Mouse (Mus musculus): Measurements from ENCODE around the gene Atp8b5.

Atp8b5 gene

DNA sequence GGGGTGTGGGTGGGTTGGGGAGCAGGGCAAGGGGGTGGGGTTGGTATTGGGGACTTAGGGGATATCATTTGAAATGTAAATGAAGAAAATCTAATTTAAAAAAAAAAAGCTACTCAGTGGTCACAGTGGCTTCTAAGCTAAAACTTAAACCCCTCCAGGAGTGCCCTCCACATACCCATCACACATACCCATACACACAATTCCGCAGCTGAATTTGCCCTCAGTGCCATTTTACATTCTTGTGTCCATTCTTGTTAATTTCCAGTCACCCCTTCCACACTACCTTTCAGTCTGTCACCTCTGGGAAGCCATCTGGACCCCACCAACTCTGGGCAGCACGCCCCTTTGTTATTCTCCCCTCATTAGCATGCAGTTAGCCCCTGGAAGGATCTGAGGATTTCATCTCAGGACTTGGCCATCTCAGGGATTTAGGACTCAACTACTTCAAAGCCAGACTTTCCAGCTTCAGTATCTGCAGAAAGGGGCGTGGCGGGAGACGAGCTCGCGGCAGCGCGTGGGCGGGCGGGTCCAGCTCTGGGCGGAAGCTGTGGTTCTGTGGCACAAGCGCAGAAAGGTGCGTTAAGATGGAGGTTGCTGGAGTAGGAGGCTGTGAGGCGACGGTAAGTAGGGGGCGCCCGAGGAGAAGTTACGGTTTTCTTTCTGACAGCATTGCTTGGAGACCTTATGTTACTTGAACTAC is at the start of gene Atp8b5:
TSS of gene Atp8b5 (plus strand) at position 537 of the 700 bp plus-strand sequence.
- DNase-seq (ENCODE audit: extremely low spot score, low read depth, low spot score): peak; percentile 22

DNA sequence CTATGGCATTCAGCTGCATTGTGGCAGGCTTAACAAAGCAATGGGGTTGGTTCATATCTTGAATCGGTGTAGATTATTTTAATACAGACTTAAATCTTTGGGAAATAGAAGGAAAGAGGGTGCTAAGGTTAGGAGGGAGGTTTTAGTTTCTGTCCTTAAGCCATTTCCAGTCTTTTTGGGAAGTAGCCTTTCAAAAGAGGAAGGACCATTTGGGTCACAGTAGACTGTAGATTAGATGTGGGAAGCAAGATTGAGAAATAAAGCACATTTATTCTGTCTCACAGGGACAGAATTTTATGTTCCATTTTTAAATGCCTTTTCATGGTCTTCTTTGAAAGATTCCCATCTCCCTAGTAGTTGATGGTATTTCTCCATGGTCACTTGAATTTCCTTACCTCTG is 49.0 kb upstream of the Atp8b5 start:
- DNase-seq (ENCODE audit: extremely low spot score, low read depth, low spot score): no peak

DNA sequence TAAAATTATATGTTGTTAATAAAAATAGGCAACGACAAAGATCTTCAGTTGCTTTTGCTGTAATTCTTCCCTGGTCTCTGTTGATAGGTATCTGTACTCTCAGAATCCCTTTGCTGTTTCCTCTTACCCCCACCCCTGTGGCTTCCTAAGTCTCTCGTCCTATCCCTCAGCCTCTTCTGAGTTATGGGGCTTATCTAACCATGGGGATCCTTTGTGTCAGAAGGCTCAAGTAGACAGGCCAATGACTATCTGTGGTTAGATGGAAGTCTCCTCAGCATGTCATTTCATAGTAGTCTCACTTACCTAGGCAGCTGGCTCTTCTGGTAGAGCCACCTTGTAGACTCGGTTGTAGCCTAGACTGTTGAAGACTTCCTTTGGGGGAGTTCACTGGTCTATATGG is 35.1 kb upstream of the Atp8b5 start:
- DNase-seq (ENCODE audit: extremely low spot score, low read depth, low spot score): no peak

DNA sequence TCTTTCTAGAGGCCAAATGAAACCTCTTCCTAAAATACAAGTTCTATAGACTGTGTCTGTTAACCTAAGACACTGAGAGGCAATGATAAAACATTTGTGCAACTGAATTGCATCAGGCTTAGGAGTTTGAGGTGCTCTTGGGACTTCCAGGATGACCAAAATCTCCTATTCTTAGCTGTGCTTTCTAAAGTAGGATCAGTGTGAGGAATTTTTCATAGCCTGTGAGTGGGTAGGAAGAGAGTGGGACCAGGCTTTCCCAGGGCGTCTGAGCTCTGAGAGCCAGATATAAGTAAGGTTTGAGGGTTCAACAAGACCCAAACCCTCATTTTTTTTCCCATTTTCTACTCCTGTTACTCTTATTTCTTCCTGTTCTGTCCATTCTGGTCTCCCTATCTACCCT is 34.0 kb upstream of the Atp8b5 start:
- no peak for DNase-seq (ENCODE audit: extremely low spot score, low read depth, low spot score)

DNA sequence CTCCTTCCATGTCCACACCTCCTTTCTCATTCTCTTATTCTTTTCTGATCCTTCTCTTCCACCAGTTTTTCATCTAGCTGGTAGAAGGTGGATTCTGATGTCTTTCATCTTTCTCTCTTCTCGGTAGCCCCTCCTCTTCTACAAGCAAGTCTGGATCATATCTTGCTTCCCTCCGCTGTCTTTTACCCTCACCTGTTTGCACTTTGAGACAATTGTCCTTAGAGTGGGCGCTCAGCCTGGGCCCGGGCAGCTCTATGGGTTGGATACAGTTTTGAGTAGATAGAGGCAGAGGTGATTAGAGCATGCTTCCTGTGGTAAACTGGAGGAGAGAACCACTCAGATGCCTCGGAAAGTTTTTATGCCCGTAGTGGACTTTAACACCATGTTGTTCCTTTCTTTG is 33.5 kb upstream of the Atp8b5 start:
- no peak for DNase-seq (ENCODE audit: extremely low spot score, low read depth, low spot score)

DNA sequence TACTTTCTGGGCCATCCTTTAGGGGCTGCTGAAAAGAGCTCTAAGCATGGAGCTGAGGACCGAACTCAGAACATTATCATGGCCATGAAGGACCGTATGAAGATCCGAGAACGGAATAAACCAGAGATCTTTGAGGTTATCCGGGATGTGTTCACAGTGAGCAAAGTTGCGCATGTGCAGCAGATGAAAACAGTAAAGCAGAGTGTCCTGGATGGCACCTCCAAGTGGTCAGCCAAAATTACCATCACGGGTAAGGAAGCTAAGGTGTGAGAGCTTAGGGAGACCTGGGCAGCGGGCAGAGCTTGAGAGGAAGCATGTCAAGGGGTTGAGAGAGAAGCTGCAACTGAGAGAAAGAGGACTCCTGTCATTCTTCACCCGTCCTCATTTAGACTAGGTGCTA is 30.1 kb upstream of the Atp8b5 start:
- no peak for DNase-seq (ENCODE audit: extremely low spot score, low read depth, low spot score)

DNA sequence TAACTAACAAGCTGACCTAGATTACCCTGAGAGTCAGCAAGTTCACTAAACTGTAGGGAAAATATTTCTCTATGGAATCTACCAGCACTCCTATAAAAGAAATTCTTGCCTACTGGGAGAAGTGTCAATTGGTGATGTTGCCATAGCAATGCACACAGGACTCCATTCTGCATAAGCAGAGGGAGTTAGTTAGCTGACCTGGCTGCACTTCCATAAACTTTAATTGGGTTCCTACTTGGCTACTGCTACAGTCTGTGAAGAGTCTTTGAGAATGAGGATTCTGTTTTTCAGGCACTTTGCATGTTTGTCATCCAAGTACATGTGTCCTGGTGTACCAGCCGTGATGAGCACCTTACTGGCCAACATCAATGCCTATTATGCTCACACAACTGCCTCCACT is 26.2 kb upstream of the Atp8b5 start:
- DNase-seq (ENCODE audit: extremely low spot score, low read depth, low spot score): no peak

DNA sequence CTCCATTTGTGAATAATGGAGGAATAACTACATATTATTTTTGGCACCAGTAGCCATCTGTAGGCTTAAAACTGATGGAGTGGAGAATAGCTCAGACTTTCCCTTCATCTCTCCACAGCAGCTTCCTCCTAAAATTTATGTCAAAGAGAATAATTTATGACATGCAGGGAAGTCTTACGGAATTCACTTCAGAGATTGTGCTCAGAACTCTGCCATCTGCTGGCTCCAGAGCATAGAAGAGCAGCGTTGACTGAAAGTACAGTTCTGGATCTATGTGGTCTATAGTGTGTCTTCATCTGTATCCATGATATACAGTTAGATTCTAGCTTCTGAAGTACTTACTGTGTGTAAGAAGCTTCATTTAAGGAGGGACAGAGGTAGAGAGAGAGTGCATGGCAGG is 22.9 kb upstream of the Atp8b5 start:
- no peak for DNase-seq (ENCODE audit: extremely low spot score, low read depth, low spot score)

DNA sequence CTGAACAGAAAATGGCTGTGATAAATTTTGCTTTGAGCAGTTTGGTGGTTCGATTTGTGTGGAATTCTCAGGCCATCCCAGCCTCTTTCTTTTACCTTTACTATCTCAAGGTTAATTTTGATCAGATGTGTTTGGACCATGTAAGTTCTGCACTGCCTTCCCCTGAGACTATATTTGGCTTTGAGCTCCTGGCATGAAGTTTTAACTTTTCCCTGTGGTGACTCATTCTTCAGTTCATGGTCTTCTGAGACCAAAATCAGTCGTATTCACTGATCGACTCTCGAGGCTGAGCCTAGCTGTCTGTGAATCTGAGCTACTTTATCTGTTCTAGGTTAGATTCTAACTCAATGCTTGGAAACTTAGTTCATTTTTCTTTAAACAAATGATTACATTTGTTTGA is 21.2 kb upstream of the Atp8b5 start:
- no peak for DNase-seq (ENCODE audit: extremely low spot score, low read depth, low spot score)

DNA sequence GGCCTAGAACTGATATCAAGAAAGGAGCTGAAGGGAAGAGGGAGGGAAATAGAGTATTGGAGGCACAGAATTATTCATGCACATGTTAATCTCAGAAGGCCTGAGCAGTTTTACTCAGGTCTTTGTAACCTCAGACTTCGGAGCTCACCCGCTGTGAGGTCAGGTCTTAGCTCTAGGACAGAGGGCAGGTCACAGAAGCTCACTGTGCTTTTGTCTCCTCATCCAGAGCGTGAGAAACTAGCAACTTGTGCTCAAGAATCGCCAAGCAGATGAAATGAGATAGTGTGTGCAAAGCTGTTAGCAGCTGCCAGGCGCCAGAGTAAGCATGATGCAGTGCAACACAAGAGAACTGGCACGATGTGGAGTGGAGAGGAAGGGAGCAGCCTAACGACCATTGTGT is 18.9 kb upstream of the Atp8b5 start:
- DNase-seq (ENCODE audit: extremely low spot score, low read depth, low spot score): no peak

DNA sequence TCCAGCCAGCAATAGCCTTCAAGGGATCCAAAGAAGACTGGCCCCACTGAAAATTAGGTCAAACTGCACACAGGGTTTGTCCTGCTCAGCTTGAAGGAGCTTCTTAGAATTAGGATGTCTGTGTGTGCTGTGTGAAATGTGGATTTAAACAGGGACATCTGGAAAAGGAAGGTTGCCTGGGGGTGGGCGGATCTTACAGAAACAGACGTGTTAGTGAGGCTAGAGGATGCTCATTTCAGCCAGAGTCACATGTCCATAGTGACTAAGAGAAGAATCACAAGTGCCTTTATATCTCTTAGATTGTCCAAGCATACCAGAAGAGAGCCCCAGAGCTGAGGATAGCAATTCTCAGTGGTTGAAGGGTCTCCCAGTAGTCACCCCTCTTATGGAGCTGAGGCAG is 18.1 kb upstream of the Atp8b5 start:
- DNase-seq (ENCODE audit: extremely low spot score, low read depth, low spot score): no peak

DNA sequence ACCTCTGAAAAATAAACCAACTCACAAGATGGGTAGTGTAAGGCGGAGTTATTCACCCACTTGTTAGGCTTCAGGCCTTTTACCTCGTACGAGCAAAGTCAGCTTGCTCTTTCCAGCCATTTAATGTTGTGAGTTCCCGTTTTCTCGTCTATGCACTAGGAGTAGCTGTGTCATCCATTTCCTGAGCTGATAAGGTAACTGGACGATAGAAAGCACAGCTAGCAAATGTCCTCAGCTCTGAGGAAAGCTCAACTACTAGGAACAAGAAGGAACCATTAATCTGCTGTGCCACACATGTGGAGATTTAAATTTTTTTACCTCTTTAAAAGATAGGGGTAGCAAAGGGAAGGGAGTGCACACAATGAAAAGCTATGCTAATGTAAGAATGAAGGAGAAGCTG is 15.7 kb upstream of the Atp8b5 start:
- no peak for DNase-seq (ENCODE audit: extremely low spot score, low read depth, low spot score)

DNA sequence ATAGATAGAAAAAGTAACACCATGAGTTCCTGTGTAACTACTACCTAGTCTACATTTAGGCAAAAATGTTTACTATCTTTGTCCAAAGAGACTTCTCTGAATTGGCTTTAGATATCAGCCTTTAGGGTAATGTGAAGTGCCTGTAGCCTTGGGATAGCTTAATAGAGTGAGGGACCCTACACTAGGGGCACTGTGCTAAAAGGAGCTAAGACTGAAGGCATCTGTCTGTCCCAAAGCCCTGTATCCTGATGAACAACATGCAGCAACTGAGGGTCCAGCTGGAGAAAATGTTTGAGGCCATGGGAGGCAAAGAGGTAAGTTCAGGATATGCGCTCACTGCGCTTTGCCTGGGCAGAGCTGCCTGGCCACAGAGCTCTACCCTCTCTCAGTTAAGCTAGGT is 9.9 kb upstream of the Atp8b5 start:
- DNase-seq (ENCODE audit: extremely low spot score, low read depth, low spot score): no peak

DNA sequence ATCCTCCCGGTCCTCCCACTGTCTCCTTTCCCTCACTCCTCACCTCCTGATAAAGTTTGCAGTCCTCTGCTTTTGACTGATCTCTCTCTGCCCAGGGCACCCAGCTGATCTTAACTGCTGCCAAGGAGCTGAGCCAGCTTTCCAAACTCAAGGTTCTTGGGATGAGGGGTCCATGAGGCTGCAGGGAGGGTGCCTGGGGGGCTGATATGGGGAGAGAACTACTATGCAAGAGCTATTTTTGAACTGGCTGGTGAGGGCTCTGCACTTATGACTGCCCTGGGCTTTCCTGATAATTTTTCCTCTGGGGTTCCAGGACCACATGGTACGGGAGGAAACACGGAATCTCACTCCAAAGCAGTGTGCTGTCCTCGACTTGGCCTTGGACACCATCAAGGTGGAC is 8.4 kb upstream of the Atp8b5 start:
- no peak for DNase-seq (ENCODE audit: extremely low spot score, low read depth, low spot score)

DNA sequence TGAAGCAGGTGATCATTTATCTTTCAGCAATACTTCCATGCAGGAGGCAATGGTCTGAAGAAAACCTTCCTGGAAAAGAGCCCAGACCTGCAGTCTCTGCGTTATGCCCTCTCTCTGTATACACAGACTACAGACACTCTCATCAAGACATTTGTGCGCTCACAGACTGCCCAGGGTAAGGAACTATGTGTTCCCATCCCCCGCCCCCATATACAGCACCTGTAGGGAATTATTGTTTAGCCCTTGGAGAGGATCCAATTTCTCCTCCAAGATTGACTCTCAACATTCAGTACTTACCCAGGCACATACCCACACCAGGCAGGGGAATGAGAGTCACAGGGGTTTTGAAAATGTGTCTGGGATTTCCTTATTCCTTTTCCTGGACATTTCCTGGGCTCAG is 7.5 kb upstream of the Atp8b5 start:
- no peak for DNase-seq (ENCODE audit: extremely low spot score, low read depth, low spot score)

DNA sequence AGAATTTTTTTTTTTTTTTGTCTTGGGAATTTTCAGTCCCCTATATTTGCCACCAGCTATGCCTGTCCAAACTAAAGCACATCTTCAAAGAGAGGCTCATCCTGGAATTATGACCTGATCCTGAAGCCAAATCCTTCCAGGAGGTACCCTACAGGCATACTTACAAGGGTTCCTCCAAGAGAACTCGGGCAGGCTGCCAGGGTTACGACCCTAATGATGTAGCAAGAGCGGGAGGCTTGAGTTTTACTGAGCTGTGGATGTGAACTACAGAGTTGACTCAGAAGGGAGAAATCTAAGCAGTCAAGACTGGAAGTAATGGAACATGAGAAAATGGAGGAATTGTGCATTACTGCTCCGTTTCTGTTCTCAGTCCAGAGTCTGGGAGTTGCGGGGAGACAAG is 6.9 kb upstream of the Atp8b5 start:
- DNase-seq (ENCODE audit: extremely low spot score, low read depth, low spot score): no peak

DNA sequence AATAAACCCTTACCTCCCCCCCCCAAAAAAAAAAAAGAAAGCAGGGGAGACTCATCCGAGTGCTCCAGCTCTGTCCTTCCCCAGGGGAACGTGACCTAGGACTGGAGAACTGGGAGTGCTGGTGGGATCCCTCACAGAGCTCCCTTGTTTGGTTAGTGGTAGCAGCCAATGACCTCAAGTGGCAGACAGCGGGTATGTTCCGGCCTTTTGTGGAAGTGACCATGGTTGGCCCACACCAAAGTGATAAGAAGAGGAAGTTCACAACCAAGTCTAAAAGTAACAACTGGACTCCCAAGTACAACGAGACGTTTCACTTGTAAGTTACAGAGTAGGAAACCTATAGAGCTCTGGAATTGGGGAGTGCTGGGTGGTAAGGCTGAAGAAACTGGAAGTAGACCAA is 4.1 kb upstream of the Atp8b5 start:
- DNase-seq (ENCODE audit: extremely low spot score, low read depth, low spot score): no peak

DNA sequence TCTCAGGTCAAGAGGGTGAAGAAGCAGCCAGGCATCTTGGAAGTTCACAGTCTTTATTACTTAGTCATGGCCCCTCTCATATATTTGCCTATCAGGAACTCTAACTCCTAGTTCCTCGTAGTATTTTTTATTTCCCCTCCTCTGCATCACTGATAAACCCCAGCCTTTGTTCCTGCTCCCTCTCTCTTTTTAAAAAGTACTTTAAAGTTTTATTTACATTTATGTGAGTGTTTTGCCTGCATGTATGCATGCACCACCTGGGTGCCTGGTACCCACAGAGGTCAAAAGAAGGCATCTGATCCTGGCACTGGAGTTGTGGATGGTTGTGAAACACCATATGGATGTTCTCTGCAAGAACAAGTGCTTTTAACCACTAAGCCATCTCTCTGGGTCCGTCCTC is 813 bp upstream of the Atp8b5 start:
- DNase-seq (ENCODE audit: extremely low spot score, low read depth, low spot score): no peak

DNA sequence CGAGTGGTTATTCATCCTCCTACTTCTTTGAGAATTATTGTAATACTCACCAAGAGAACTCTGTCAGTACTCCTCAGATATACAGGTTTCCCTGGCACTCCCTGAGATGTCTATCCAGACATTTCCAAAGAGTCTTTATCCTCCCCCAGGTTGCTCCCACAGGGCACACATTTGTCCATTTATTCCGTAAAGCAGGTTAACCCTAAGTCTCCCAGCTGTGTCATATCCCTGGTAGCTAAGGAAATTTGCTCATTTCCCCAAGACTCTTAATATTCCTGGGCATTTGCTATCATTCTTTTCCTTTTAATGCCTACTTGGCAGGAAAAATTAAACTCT is 332 bp downstream of the Atp8b5 start:
- no peak for DNase-seq (ENCODE audit: extremely low spot score, low read depth, low spot score)

DNA sequence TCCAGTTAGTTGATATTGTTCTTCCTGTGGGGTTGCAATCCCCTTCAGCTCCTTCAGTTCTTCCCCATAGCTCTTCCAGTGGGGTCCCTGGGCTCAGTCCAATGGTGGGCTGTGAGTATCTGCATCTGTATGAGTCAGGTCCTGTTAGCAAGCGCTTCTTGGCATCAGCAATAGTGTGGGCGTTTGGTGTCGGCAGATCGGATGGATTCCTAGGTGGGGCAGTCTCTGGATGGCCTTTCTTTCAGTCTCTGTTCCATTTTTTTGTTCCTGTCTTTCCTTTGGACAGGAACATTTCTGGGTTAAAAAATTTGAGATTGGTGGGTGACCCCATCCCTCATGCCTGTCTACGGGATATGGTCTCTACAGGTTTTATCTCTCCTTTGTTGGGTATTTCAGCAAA is 18.5 kb downstream of the Atp8b5 start:
- DNase-seq (ENCODE audit: extremely low spot score, low read depth, low spot score): no peak

DNA sequence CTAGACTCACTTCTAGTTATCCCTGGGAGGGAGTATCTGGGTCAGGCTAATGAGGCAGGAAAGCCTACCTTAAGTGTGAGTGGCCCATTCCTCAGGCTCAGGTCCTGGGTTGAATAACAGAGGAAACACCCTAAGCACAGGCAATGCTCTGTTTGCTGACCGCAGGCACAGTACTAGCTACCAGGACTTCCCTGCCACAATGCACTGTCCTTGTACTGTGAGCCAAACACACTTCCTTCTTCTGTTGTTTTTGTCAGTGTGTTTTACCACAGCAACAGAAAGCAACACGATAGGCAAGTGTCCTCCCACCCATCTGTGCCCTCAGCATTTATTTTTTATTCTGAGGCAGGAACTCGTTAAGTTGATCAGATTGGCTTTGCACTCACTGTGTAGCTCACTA is 20.3 kb downstream of the Atp8b5 start:
- no peak for DNase-seq (ENCODE audit: extremely low spot score, low read depth, low spot score)

DNA sequence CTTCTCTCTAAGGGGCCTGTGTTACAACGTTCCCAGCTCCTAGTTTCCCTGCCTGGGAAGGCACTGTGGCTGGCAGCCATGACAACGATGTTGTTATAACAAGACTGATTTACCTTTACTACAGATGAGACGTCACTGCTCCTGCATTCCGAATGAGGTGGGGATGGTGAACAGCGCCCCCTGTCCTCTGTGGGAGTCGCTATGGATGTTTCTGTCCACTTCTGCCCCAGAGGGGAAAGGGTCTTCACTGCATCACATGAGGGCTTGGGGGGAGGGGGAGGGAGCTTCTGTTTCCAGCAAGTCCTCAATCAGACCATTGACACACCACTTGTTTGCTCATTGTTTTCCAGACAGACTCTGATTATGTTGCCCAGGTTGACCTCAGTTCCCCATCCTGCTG is 27.0 kb downstream of the Atp8b5 start:
- DNase-seq (ENCODE audit: extremely low spot score, low read depth, low spot score): no peak

DNA sequence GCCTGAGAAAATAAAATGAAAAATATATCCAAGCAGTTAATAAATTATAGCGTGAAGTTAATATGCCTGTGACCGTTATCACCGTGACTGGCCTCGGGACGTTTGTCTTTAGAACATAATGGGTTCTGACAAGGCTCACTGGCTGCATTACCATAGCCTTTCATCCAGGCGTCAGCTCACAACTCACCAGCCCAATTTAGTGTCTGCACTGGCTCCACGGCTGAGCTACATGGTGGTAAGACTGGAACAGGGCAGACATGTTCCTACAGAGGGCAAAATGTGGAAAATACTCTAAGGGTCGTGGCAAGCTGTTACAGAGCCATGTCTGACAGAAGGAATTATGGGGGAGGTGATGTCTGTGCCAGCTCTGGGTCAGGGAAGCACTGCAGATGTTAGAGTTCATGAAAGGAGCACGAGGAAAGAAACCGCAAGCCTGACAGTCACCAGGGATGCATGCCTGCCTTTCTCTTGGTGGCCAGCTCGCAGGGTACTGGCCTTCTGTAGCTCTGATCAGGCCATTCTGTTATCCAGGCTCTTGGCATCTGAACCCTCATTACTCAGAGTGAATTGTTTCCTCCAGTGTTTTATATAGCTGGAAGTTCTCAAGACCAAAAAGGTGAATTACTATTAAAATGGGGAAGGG is 42.9 kb downstream of the Atp8b5 start:
- no peak for DNase-seq (ENCODE audit: extremely low spot score, low read depth, low spot score)

Data from hindlimb bud, embryonic 11.5 days (tissue).